Comparison of ENCODE assay signal across 8 mouse cellular contexts in the genomic region with DNA sequence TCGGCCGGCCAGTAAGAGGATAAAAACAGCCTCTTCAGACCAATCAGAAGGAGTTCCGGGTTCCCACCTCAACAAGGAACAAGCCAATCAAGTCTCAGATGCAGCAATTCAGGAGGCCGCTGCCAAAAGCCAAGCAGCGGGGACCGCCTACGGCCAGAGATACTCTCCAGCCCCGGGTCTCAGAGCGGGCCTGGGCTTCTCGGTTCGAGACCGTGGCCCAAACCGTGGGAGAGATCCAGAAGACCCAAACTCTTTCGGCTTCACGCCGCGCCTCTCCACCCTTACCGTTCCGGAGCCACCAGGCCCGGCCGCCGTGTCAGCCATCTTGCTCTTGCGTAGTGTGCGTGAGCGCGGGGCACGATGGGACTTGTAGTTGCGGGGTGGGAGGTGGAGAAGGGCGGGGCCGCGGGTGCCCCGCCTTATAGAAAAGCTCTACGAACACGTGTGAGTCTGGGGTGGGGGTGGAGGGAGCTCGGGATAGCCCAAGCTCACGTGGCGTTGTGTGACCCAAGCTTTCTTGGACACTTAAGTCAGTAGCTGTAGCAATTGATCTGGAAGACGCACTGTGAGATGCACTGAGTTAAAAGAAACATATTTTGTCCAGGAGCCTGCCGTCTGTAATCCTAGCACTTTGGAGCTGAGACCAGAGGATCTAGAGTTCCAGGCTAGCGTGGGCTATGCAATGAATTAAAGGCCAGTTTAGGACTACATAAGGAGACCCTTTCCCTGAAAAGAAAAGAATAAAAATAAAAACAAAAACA. TPM values are rescaled to one million over a fixed set of nuclear protein-coding genes. Genes with fewer than 3 reads are reported as not detected.
DNase-seq lines count a peak whose midpoint lies in the region; ATAC-seq lines count a peak whose summit lies in the region.

A gene (minus strand): TSS at position 347 of the 761 bp plus-strand sequence.

- peak; percentile 84 for ATAC-seq in inflammation-experienced regulatory T-cells, adult 6 months
- ATAC-seq in megakaryocyte-erythroid progenitor cell, adult 5-6 weeks (replicated peaks; ENCODE audit: low FRiP score, low TSS enrichment, poor library complexity, severe bottlenecking) = peak; percentile 89

- peak; percentile 94 to 99 for DNase-seq in adrenal gland, adult (ENCODE audit: inconsistent age in 2 of 2, low spot score in 1 of 2)
- peak; percentile 97 for DNase-seq in embryo, embryonic 10.5 days (ENCODE audit: low spot score)
- peak; percentile 94 for DNase-seq in gastrocnemius, postnatal 14 days
- peak; percentile 88 to 96 for DNase-seq in left cerebral cortex, postnatal 10 days (ENCODE audit: extremely low spot score in 1 of 2, low spot score in 2 of 2)
- peak; percentile 95 for DNase-seq in right cerebral cortex, postnatal 25 days
- DNase-seq in urinary bladder, postnatal 4 days (ENCODE audit: low spot score in 2 of 2) = peak; percentile 92

- intact Hi-C loops in gastrocnemius, postnatal 14 days (cut with DNase I; ENCODE audit: low total_unique reads) = no loop called here
- intact Hi-C loops in left cerebral cortex, postnatal 10 days (cut with DNase I) = no loop called here

RNA-seq across cellular contexts. Expression of the gene that starts here (rescaled TPM):
- 10 to 100 TPM in 1 of 2 experiments, 1 to 10 TPM in 1; 9.5 to 10.2 TPM for total RNA-seq in gastrocnemius, postnatal 14 days (2021)
- 10 to 100 TPM; 56.9 to 80.8 (median 70.0) TPM for polyA plus RNA-seq in inflammation-experienced regulatory T-cells, adult 6 months (2017; shearing (Covaris generic))
- total RNA-seq in left cerebral cortex, postnatal 10 days (2021) = 10 to 100 TPM; 13.8 to 14.3 TPM
- total RNA-seq in megakaryocyte-erythroid progenitor cell, adult 5-6 weeks (2014; fragmentation: Nextera tagmentation) = 30.6 and 34.8 TPM in 2 replicates
- 30.5 and 45.8 TPM in 2 replicates for total RNA-seq in megakaryocyte-erythroid progenitor cell, adult 5-6 weeks (2017)

Comparison
In these comparisons a context has a peak if more than half of its experiments do, and no peak if none do; other contexts are left out.
1. Peak in every context shown above with its lines: DNase-seq and ATAC-seq.